Mouse (Mus musculus) lung, adult 18-20 months (tissue): ENCODE measurements around the gene Inpp5b.
"Not testable (repeated sequence)": the region's sequence is repeated elsewhere in the genome, so short reads cannot be mapped to it uniquely, and the experiment has no call there.

Source experiments
- DNase-seq, 2 experiments: peaks; one replicate each; pipeline ENCODE4 v3.0.0; 2022; ENCODE audit warnings: mixed read lengths in 2 of 2

Gene Inpp5b

DNA sequence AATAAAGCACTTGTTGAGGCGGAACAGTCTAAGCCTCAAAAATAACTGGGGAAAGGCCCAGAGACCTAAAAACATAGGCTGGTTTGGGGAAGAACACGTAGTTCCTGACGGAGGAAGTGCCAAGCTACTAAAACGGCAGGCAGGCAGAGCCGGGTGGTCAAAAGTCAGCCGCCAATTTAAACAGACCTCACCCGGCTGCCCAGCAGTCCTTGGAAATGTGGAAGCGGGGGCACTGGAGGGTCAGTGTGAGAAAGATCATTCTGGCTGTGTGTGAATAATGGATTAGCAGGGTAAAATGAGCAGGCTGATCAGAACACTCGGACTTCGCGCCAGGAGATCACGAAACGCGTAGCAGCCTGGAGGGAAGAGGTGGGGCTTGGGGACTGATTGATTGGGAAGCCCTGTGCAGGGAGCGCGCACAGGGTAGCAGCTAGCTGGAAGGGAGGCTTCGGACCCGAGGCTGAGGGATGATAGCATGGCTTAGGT lies 31.6 kb upstream of the Inpp5b start:
- DNase-seq, result peak; percentile 57 to 65

DNA sequence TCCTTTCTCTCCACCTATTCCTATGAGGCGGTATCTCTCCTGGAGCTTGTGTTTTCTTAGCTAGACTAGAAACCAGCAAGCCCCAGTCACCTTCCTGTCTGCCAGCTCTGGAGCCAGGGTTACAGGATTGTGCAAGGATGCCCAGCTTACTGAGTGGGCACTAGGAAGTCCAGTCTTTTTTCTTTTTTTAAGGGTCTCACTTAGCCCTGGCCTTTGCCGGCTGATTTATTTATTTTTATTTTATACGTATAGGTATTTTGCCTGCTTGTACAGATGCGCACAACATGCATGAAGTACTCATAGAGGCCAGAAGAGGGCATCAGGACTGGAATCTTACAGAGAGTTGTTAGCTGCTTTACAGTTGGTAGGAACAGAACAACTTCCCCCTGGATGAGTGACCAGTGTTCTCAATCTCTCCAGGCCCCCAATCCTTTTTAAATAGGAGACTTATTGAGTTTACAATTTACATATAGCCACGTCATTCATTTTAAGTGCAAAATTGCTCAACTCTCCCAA lies 30.8 kb upstream of the Inpp5b start:
- peak; percentile 37 to 62 for DNase-seq

DNA sequence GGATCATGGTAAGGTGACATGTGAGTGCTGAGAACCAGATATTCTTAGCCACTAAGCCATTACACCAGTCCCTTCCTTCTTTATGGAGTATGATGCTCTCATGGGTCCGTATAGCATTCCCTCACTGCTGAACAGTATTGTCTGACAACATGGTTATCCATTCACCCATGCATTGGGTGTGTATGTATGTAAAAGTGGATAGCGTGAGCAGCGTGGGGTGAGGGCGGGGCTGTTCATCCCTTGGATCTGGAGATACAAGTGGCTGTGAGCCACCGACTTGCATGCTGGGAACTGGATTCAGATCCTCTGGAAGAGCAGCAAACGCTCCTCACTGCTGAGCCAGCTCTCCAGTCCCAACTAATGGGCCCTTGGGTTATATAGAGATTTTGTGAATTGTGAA lies 29.0 kb upstream of the Inpp5b start:
- no peak for DNase-seq

DNA sequence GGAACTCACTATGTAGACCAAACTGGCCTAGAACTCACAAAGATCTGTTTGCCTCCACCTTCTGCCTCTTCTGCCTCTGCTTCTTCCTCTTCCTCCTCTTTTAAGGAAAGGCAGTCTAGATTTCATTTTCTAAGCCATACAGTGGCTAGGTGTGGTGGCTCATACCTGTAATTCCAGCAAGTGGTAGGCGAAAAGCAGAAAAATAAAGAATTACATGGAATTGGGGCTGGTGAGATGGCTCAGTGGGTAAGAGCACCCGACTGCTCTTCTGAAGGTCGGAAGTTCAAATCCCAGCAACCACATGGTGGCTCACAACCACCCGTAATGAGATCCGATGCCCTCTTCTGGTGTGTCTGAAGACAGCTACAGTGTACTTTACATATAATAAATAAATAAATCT lies 27.8 kb upstream of the Inpp5b start:
- not testable (repeated sequence) for DNase-seq

DNA sequence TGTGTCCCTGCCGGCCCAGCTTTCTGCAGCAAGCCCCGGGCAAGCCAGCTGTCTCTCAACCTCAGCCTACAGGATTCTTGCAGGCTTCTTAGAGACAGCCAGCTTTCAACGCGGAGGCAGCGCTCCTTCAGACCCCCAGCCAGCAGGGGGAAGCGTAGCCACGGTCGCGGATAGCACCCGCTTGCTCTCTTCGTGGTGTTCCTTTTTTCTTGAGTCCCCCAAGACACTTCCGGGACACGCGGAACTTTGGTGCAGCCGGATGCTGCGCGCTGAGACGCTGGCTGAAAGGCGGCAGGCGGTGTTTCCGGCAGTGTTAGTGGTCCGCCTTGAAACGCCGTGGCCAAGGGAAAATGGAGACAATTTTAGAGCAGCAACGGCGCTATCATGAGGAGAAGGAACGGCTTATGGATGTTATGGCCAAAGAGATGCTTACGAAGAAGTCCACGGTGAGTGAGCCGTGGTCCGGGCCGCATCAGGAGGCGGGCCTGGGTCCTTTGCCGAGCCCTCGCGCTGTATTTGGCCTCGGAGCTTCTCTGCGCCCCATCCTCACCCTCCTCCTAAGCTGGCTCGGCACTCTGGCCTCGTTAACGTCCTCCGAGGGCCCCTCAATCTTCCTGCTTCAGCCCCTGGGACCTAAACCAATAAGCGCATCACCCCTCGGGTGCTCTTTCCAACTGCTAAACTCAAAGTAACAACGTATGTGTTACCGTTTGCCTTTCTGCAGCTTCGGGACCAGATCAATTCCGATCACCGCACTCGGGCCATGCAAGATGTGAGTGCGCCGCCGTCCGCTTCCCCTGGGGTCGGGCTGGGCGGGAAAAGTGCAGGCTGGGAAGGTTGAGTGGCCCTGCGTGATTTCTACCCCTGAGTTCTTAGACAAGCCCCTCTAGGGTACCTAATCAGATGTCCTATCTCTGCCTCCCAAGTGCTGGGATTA lies 26.8 kb upstream of the Inpp5b start, which contains the start of gene Sf3a3:
Sf3a3 (plus strand) TSS at position 232 of the 937 bp plus-strand sequence.
- peak; percentile 95 to 96 for DNase-seq

DNA sequence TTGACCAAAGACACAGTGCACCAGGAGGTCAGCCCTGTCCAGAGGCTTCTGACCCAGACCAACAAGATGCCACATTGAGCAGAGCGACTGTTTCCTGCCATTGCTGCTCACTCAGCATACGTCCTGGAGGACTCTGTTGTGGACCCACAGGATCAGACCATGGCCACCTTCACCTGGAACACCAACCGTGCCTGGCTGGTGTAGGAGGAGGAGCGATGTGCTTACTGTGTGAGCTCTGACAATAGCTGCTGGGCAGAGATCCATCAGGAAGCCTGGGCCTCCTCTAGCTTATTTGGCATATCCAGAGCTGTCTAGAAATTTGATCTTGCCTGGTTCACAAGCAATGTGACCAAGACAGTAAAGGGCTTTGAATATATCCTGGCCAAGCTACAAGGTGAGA lies 22.5 kb upstream of the Inpp5b start:
- DNase-seq, result no peak

DNA sequence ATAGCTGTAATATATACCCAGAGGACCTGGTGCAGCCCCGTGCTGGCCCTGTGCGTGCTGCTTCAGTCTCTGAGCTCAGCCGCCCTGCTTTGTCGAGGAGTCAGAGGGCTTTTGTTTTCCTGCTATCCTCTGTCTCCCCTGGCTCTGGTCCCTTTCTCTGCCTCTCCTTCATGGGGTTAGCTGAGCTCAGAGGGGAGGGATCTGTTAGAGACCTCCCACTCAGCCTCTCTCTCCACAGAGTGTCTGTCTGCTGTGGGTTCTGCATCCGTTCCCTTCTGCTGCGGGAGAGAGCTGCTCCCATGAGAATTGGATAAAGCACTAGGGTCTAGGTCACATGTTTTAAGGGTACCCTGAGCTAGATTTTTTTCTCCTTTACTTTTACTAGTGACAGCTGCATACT lies 15.5 kb upstream of the Inpp5b start:
- DNase-seq, result no peak

DNA sequence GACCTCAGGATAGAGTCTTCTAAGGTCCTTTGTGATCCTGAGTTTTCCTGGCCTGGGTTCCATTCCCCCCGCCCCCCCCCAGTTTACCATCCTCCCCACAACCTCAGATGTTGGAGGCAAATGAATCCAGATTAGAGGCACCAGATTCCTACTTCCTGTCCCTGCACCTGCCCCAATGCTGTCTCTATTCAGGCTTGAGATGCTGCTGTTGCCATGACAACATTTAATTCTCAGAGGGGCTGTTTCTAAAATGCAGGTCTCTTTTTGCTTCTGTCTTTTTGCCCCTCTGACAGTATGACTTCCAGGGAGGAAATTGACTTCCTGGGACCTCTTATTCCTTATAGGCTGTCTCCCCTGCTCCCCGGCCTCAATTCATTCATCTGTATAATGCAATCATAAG lies 4.7 kb upstream of the Inpp5b start:
- DNase-seq, result no peak

DNA sequence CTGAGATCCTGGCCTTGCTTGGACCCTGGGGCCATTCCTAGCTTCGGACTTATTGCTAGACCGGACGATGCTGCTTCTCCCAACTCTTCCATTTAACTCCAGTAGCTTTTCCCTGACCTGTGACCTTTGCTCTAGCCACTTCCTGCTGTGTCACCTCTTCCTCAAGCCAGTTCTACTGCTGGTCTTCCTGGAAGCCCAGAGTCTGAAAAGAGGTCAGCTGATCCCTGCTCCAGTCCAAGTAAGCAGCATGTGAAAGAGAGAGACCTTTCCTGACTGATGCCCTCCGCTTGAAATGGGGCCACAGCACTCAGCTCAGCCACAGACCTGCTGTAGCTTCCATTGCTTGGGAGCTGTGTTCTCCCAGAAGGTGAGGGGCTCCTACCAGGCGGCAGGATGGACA lies 4.2 kb upstream of the Inpp5b start:
- no peak for DNase-seq

DNA sequence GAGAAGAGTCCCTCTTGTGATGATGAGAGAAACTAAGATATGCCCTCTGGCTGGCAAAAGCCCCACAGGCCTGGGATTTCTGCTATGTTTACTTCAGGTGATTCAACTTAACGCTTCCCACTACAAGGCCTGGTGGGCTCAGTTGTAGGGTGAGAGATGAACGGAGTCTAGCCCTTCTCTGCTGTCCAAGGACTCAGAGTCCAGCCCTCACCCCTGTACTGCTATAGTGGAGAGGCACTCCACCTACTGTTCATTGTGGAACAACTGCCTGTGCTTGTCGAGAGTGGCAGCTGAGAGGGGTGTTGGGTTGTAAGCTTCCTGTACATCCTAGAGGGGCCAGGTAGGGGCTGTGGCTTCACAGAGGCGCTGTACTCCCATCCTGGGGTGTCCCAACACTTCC lies 3.6 kb upstream of the Inpp5b start:
- no peak for DNase-seq

DNA sequence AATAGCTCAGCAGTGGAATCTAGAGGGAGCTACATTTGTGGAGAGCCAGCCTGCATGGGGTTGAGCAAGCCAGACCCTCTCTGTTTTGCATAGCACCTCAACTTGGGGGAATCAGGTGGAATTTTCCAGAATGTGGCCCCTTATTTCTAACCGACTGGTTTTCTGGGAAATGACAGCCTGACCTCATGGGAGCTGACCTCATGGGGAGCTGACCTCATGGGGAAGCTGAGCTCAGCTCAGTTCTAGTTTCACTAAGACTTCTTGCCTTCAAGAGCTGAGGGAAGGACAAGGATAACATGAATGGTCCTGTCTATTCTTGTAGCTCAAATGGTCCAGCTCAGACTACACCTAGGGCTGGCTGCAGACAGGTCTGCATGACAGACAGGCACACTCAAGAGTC lies 2.9 kb upstream of the Inpp5b start:
- DNase-seq, result no peak

DNA sequence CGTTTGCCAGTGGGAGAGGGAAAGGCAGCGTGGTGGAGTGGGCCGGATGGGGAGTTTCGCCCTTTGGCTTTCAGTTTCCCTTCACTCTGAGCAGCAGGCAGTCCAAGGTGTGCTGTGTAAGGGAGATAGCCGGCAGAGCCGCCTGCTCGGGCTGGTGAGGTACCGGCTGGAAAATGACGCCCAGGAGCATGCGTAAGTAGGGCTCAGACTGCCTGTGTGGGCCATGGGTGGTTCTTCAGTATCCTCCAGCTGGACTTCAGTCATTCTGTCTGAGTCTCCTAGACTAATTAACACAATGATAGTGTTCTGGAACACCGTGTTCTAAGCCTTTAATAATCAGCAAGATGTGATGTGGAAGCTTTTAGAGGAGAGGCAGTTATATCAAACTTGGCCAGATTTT lies 1.2 kb downstream of the Inpp5b start:
- no peak for DNase-seq

DNA sequence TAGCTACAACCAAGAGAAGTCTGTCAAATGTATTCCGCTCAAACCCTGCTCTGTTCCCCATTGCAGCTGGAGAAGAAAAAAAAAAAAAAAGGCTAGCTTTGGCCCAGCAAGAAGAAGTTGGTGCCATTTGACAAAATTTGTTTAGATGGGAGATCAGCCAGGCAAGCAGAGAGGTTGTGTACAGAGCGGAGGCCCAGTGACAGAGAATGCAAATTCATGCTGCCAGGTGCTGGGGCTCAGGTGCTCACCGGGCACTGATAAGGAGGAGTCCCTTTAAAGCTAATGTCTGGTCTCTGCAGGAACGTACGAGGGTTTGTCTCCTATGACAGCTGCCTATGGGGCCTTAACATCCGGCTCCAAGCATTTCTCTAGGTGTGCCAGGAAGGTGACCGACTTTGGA lies 4.9 kb downstream of the Inpp5b start:
- DNase-seq, result no peak

DNA sequence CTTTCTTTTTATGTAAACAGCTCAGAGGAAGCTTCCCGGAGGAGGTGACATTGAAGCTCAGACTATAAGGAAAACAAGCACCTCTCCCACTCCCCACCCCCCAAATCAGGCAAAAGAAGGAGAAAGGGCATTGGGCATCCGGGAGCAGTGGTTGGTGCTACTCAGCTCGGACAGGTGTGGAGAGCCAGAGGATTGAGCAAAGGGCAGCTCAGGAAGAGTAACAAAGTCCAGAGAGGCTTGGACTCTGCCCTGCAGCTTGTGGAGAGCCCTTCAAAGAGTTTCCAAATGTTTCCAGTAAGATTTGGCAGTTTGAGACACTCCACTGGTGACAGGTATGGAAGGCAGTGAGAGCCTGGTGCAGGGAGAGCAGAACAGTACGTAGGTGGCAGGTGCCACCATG lies 6.2 kb downstream of the Inpp5b start:
- DNase-seq, result peak; percentile 13 to 32

DNA sequence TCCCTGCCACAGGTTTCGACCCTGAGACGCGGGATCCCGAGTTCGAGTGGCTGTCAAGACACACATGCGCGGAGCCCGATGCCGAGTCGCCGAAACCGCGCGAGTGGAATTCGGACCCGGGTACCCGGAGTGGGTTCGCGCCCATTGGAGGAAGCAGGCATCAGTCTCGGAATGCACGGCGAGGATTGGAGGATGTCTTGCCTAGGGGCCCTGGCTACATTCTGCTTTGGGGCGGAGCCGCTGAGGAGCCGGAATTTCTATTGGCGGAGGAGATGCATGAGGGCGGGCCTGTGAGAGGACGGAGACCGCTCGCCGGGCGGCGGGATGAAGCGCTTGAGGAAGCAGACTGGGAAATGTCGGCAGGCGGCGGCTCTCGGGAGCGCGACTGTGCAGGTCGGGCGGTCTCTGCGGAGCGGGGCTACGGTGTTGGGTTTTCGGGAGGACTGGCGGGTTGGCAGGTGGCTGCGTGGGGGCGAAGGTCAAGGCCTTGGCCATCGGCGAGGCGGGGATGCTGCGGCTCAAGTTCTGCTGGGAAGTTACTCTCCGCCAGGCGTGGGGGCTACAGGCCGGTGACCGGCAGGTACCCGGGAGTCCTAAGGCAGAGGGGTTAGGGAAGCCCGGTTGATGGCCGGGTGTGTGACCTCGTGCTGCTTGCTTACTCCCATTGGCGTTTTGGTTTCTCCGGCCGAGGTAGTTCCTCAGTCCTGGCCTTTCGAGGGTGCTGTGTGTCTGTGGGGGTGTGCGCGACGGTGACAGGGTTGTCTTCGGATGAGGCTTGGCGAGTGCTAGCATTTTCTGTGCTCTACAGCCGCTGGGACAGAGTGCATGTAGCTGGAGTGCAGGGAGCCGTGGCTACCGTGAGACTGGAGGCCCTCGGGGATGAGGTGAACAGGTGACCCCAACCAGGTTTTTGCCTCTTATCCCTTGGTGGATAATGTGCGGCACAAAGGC lies 9.9 kb downstream of the Inpp5b start:
- DNase-seq, result peak; percentile 99

DNA sequence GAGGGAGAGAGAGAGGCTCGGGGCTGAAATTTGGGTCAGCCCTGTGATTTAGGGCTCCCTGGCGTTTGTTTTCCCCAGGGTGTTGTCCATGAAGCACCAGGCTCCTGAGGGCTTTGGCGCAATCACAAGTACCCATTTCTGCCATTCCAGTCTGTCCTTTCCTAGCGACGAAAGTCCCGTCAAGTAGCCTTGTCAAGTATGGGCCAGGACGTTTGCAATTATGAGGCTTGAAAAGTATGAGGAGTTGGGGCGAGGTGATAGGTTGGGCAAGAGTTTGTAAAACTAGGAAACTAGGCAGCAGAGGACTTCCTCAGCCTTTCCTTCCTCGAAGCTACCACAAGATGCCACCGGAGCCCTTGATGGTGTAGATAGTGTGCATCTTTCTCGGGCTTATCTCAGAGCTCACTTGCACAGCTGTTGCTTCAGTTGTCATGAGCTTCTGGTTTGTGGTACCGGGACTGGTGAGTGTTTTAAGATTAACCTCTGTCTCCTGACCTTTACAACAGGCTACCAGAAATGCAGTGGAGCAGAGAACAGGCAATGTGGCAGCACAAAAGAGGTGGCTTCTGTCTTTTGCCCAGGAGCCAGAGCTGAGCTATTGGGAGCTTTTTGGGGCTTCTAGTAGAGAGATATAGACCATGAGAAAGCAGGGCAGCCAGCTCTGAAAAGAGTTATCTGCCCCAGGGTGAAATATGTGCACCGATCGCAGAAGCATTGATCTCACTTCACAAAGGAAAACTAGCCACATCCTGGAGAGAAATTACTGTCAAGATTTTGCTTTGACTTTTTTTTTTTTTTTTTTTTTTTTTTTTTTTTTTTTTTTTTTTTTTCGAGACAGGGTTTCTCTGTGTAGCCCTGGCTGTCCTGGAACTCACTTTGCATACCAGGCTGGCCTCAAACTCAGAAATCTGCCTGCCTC lies 10.9 kb downstream of the Inpp5b start:
- peak; percentile 87 to 90 for DNase-seq

DNA sequence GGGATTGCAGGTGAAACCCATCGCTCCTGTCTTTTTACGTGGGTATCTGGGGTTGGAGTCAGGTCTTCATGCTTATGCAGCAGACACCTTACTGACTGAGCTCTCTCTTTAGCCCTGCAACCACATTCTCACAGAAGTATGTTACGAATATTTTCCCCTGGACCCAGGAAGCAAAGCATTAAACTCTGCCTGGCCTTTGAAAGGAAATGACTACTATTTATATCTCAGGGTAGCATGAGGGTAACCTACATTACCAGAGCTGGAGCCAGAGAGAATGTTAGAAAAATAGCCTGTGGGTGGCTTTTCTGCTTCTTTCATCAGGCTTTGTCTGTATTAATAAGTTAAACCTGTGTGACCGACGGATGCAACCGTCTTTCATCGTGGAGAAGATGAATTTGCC lies 13.9 kb downstream of the Inpp5b start:
- DNase-seq, result no peak

DNA sequence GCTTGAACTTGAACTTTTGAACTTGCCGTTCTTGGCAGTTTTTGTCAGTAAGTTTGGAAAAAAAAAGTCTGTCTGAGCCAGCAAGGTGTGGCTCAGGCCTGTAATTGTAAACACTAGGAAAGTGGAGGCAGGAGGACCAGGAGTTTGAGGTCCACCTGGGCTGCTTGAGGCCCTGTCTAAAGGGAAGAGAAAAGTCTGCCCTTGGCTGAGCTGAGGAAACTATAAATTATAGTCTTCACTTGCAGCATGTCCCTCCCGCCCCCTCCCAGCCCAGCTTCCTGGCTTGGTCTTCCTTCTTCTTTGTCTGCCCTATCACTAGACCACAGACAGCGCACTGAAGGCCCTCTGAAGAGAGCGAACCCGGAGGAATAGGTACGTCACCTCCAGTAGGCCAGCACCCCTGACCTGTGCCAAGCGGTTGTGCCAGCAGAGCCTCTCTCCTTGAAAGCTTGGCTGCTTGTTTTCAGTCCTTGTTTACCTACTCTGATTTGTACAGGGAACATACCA lies 17.7 kb downstream of the Inpp5b start:
- peak; percentile 64 to 75 for DNase-seq

DNA sequence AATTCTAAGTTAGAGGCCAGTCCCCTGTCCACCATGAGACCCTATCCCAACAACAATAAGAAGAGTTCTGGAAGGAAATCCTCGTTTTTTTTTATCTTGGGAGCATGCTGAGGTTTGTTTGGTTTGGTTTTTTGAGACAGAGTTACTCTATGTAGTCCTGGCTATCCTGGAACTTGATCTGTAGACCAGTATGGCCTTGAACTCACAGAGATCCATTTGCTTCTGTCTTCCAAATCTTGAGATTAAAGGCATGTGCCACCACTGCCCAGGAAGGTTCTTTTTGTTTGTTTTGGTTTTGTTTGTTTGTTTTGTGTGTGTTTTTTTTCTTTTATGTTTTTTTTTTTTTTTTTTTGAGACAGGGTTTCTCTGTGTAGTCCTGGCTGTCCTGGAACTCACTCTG lies 19.6 kb downstream of the Inpp5b start:
- no peak for DNase-seq

DNA sequence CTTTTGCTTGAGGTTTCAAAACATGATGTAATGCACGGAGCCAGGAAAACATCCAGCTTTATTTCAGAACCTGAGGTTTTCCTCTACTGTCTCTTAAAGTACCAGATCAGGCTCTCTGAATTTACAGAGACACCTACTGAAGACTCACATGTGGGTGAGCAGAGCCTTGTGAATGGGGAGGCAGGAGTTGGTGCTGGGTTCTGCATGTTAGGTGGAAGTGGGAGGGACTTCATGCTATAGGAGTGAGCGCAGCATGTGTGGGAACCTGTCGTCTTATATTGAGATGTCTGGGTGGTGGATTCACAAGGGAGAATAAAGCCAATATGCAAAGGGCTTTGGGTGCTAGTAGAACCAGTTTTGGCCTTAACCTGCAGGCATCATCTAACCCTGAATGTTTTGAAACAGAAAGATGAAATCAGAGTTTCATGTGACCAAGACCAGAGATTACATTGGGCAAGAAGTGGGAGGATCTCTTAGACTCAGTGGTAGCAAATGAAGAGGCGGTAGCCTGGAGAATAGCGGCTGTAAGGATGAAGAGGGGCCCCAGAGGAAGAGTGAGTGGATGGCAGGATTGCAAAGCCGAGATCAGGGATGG lies 21.3 kb downstream of the Inpp5b start:
- no peak for DNase-seq

DNA sequence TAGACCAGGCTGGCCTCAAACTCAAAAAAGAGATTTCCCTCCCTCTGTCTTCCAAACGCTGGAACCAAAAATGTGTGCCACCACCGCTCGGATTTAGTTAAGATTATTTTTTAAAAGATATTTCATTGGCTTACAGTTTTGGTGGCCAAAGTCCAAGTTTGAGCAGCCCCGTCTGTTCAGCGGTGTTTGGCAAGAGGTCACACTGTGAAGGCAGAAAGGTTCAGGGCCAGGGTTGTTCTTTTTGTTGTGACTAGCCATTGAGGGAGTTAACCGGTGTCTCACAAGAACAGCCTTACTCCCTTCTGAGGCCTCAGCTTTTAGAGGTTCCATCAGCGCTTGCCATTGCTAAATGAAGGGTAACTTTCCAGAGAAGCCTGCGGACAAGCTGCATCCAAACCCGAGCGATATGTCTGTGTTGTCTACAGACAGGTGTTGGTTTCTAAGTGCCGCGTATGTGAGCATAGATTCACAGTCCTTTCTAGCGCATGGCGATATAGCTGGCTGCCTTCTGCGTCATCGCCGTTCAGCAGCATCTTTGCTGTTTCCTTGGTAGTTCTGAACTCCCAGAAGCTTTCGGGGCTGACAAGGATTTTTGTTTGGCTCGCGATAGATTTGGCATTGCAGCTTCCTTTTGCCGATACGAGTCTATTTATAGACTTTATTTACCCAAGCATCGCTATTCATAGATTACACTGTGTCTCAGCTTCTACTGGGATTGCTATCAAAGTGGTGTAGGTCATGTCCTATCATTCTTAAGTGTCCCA lies 24.3 kb downstream of the Inpp5b start:
- DNase-seq, result no peak
